Mouse (Mus musculus): ENCODE results near the gene Gm10134. TPM values are rescaled to one million over a fixed set of nuclear protein-coding genes. Genes with fewer than 3 reads are reported as not detected.

The Gm10134 gene
- polyA plus RNA-seq, 1 experiment from 2014 or later = 0.73 TPM

GRCm38 (mm10) chr2:28532938-28533771 is 27.3 kb downstream of the Gm10134 start:
- Histone ChIP-seq H3K9ac (ENCODE audit: low read depth, low read length) (peak overlapping the region; percentile 54), H3K4me3 (ENCODE audit: low read depth, low read length) (peak overlapping the region; percentile 45), H3K9me3 (ENCODE audit: control insufficient read depth, low read length) (no peaks in the 10 kb centered on the region), H3K27me3 (ENCODE audit: control insufficient read depth, insufficient read depth, low read length) (no peaks in the 10 kb centered on the region), H3K36me3 (ENCODE audit: control insufficient read depth, insufficient read depth, low read length) (no peaks in the 10 kb centered on the region), H3K27ac (ENCODE audit: low read depth, low read length) (peak overlapping the region; percentile 89), H3K4me2 (replicated peaks; ENCODE audit: low read depth, low read length) (peak overlapping the region; percentile 78), H3K4me1 (replicated peaks; ENCODE audit: control insufficient read depth, insufficient read depth, low read length) (peaks cover 35% of the 10 kb centered on the region)
- DNase-seq (ENCODE audit: low spot score) (peak; percentile 86), ATAC-seq (ENCODE audit: low FRiP score) (peak; percentile 88)
- WGBS = 4% methylated on average over 33 of the region's 49 CpGs

DNA sequence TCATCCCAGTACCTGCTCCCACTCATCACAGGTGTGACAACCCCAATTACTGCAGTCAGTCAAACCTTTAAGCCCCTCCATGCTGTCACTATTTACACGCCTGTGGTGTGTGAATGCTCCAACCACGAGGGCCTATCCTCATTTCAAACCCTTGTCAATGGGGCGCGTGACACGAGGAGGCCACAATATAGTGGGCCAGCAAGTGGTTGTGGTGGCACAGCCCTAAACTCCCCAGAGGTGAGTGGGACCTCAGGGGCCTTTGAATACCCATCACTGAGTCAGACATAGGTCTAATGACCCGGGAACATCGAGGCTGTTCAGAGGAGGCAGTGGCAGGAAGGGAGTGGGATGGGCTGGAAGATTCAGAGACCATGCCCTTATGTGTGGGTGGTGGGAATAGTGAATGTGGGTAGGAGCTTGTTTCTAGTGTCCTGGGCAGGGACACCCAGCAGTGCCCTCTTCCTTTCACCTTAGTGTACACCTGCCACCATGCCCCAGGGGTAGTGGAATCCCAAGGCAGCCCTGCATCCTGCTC is 28.1 kb downstream of the Gm10134 start:
- Histone ChIP-seq H3K27ac (ENCODE audit: low read depth, low read length) (peak overlapping the region; percentile 89), H3K9ac (ENCODE audit: low read depth, low read length) (peak overlapping the region; percentile 59), H3K4me1 (replicated peaks; ENCODE audit: control insufficient read depth, insufficient read depth, low read length) (peaks cover 42% of the 10 kb centered on the region), H3K4me3 (ENCODE audit: low read depth, low read length) (peak overlapping the region; percentile 45), H3K4me2 (replicated peaks; ENCODE audit: low read depth, low read length) (peak overlapping the region; percentile 78), H3K9me3 (ENCODE audit: control insufficient read depth, low read length) (no peaks in the 10 kb centered on the region), H3K36me3 (ENCODE audit: control insufficient read depth, insufficient read depth, low read length) (no peaks in the 10 kb centered on the region), H3K27me3 (ENCODE audit: control insufficient read depth, insufficient read depth, low read length) (no peaks in the 10 kb centered on the region)
- 56% methylated on average over 7 of the region's 7 CpGs for WGBS
- peak; percentile 30 for DNase-seq (ENCODE audit: low spot score)
- ATAC-seq (ENCODE audit: low FRiP score) = peak; percentile 4; the same call in 1 of the 2 replicates

DNA sequence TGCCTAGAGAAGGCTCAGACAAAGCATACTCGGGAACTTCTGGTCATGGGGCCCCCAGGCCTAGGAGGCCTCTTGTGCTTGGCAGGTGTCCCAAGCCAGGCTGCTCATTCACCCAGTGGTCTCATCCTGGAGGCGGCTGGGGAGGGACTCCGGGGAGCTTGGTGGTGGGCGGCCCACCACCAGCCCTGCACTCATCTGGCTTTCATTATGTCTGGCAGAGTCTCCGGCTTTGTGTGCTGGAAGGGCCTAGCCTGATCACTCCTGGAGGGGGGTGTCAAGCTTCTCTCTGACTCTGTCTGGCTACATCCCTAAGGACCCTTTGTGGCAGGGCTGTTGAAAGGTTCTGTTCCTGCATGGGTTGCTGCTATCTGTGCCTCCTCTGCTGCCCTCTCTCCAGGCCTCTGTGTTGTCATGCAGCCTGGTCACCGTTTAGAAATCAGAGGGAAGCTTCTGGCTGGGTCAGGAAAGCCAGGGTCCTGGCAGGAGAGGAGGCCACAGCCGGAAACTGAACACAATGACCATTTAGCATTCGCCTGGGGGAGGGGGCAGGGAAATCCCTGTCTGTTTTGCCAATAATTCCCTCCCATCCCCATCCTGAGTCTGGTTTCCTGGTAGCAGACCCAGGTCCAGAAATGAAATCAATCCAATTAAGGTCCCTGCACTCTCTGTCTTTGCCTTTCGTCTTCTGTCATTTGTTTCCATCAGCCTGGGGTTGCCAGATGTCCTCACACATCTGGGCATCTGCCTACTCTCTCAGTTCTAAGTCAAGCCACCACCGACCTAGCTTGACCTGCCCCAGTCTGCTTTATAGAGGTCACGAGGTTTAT is 28.8 kb downstream of the Gm10134 start:
- peak; percentile 21; the same call in 1 of the 2 replicates for ATAC-seq (ENCODE audit: low FRiP score)

GRCm38 (mm10) chr2:28535263-28535540 is 29.3 kb downstream of the Gm10134 start:
- no peak overlapping the region for H3K4me3 ChIP-seq (ENCODE audit: low read depth, low read length)
- H3K27ac ChIP-seq (ENCODE audit: low read depth, low read length) = peak overlapping the region; percentile 89
- WGBS = 29% methylated on average over 4 of the region's 4 CpGs
- no peak for ATAC-seq (ENCODE audit: low FRiP score)
- no peaks in the 10 kb centered on the region for H3K9me3 ChIP-seq (ENCODE audit: control insufficient read depth, low read length)
- no peaks in the 10 kb centered on the region for H3K36me3 ChIP-seq (ENCODE audit: control insufficient read depth, insufficient read depth, low read length)
- peak overlapping the region; percentile 78; the same call in 1 of the 2 replicates for H3K4me2 ChIP-seq (replicated peaks; ENCODE audit: low read depth, low read length)
- DNase-seq (ENCODE audit: low spot score) = no peak
- no peaks in the 10 kb centered on the region for H3K27me3 ChIP-seq (ENCODE audit: control insufficient read depth, insufficient read depth, low read length)
- peaks cover 50% of the 10 kb centered on the region for H3K4me1 ChIP-seq (replicated peaks; ENCODE audit: control insufficient read depth, insufficient read depth, low read length)
- peak overlapping the region; percentile 59; the same call in 1 of the 2 replicates for H3K9ac ChIP-seq (ENCODE audit: low read depth, low read length)

More for the DNA sequence above, 28.8 kb downstream of the Gm10134 start:
- no peaks in the 10 kb centered on the region for H3K9me3 ChIP-seq (ENCODE audit: control insufficient read depth, low read length)
- no peaks in the 10 kb centered on the region for H3K36me3 ChIP-seq (ENCODE audit: control insufficient read depth, insufficient read depth, low read length)
- H3K4me3 ChIP-seq (ENCODE audit: low read depth, low read length) = peak overlapping the region; percentile 18; the same call in 1 of the 2 replicates
- H3K4me2 ChIP-seq (replicated peaks; ENCODE audit: low read depth, low read length) = peak overlapping the region; percentile 78
- H3K27ac ChIP-seq (ENCODE audit: low read depth, low read length) = peak overlapping the region; percentile 89
- DNase-seq (ENCODE audit: low spot score) = peak; percentile 52
- H3K27me3 ChIP-seq (ENCODE audit: control insufficient read depth, insufficient read depth, low read length) = no peaks in the 10 kb centered on the region
- peak overlapping the region; percentile 59 for H3K9ac ChIP-seq (ENCODE audit: low read depth, low read length)
- WGBS = 27% methylated on average over 11 of the region's 11 CpGs
- peaks cover 45% of the 10 kb centered on the region for H3K4me1 ChIP-seq (replicated peaks; ENCODE audit: control insufficient read depth, insufficient read depth, low read length)

GRCm38 (mm10) chr2:28535650-28536049 is 29.8 kb downstream of the Gm10134 start:
- DNase-seq (ENCODE audit: low spot score) = no peak

DNA sequence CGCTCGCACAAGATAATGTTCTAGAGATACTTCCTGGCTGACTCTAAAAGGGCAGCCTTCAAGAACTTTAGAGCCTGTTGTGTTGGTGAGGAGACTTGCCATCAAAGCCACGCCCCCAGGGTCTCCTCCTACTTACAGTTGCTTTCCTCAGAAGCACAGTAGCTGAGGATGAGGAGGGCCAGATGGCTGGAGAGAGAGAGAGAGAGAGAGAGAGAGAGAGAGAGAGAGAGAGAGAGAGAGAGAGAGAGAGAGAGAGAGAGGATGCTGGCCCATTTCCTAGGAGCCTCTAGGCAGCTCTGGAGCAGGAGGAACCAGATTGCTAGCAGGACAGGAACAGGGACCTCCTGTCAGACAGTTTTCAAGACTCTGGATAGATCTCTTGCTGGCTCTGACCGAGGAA is 30.3 kb downstream of the Gm10134 start:
- Histone ChIP-seq H3K36me3 (ENCODE audit: control insufficient read depth, insufficient read depth, low read length) (no peaks in the 10 kb centered on the region), H3K27ac (ENCODE audit: low read depth, low read length) (no peak overlapping the region)
- no peak for DNase-seq (ENCODE audit: low spot score)

More at GRCm38 (mm10) chr2:28535650-28536049, 29.8 kb downstream of the Gm10134 start:
- Histone ChIP-seq H3K27ac (ENCODE audit: low read depth, low read length) (peak overlapping the region; percentile 89; the same call in 1 of the 2 replicates), H3K9me3 (ENCODE audit: control insufficient read depth, low read length) (no peaks in the 10 kb centered on the region), H3K9ac (ENCODE audit: low read depth, low read length) (no peak overlapping the region; the same call in 1 of the 2 replicates), H3K4me1 (replicated peaks; ENCODE audit: control insufficient read depth, insufficient read depth, low read length) (peaks cover 46% of the 10 kb centered on the region), H3K36me3 (ENCODE audit: control insufficient read depth, insufficient read depth, low read length) (no peaks in the 10 kb centered on the region), H3K4me3 (ENCODE audit: low read depth, low read length) (no peak overlapping the region), H3K4me2 (replicated peaks; ENCODE audit: low read depth, low read length) (no peak overlapping the region), H3K27me3 (ENCODE audit: control insufficient read depth, insufficient read depth, low read length) (no peaks in the 10 kb centered on the region)
- no peak for ATAC-seq (ENCODE audit: low FRiP score)
- 43% methylated on average over 7 of the region's 7 CpGs for WGBS

GRCm38 (mm10) chr2:28536766-28537633 is 31.1 kb downstream of the Gm10134 start:
- Histone ChIP-seq H3K4me2 (replicated peaks; ENCODE audit: low read depth, low read length) (no peak overlapping the region), H3K27me3 (ENCODE audit: control insufficient read depth, insufficient read depth, low read length) (no peaks in the 10 kb centered on the region), H3K4me3 (ENCODE audit: low read depth, low read length) (no peak overlapping the region), H3K9ac (ENCODE audit: low read depth, low read length) (no peak overlapping the region), H3K27ac (ENCODE audit: low read depth, low read length) (no peak overlapping the region), H3K9me3 (ENCODE audit: control insufficient read depth, low read length) (no peaks in the 10 kb centered on the region), H3K36me3 (ENCODE audit: control insufficient read depth, insufficient read depth, low read length) (no peaks in the 10 kb centered on the region), H3K4me1 (replicated peaks; ENCODE audit: control insufficient read depth, insufficient read depth, low read length) (peaks cover 45% of the 10 kb centered on the region)
- WGBS = 71% methylated on average over 11 of the region's 11 CpGs
- ATAC-seq (ENCODE audit: low FRiP score) (no peak), DNase-seq (ENCODE audit: low spot score) (no peak)

More for the DNA sequence above, 30.3 kb downstream of the Gm10134 start:
- no peak overlapping the region for H3K4me2 ChIP-seq (replicated peaks; ENCODE audit: low read depth, low read length)
- H3K4me3 ChIP-seq (ENCODE audit: low read depth, low read length) = no peak overlapping the region
- no peak overlapping the region for H3K9ac ChIP-seq (ENCODE audit: low read depth, low read length)
- no peaks in the 10 kb centered on the region for H3K9me3 ChIP-seq (ENCODE audit: control insufficient read depth, low read length)
- peaks cover 45% of the 10 kb centered on the region for H3K4me1 ChIP-seq (replicated peaks; ENCODE audit: control insufficient read depth, insufficient read depth, low read length)
- 63% methylated on average over 4 of the region's 4 CpGs for WGBS
- H3K27me3 ChIP-seq (ENCODE audit: control insufficient read depth, insufficient read depth, low read length) = no peaks in the 10 kb centered on the region
- no peak for ATAC-seq (ENCODE audit: low FRiP score)

GRCm38 (mm10) chr2:28537634-28537920 is 31.7 kb downstream of the Gm10134 start:
- no peak for ATAC-seq (ENCODE audit: low FRiP score)
- peaks cover 42% of the 10 kb centered on the region for H3K4me1 ChIP-seq (replicated peaks; ENCODE audit: control insufficient read depth, insufficient read depth, low read length)
- H3K27ac ChIP-seq (ENCODE audit: low read depth, low read length) = no peak overlapping the region

More at GRCm38 (mm10) chr2:28537634-28537920, 31.7 kb downstream of the Gm10134 start:
- 32% methylated on average over 4 of the region's 4 CpGs for WGBS
- Histone ChIP-seq H3K36me3 (ENCODE audit: control insufficient read depth, insufficient read depth, low read length) (peaks cover 3% of the 10 kb centered on the region; the same call in 1 of the 2 replicates), H3K4me3 (ENCODE audit: low read depth, low read length) (no peak overlapping the region), H3K9ac (ENCODE audit: low read depth, low read length) (no peak overlapping the region), H3K27me3 (ENCODE audit: control insufficient read depth, insufficient read depth, low read length) (no peaks in the 10 kb centered on the region), H3K9me3 (ENCODE audit: control insufficient read depth, low read length) (no peaks in the 10 kb centered on the region), H3K4me2 (replicated peaks; ENCODE audit: low read depth, low read length) (no peak overlapping the region)
- no peak for DNase-seq (ENCODE audit: low spot score)

Measured in hindbrain, embryonic 11.5 days (tissue).